Mouse (Mus musculus) thymus, adult 2 months (tissue): ENCODE results near the gene Pygm. TPM values are rescaled to one million over a fixed set of nuclear protein-coding genes. Genes with fewer than 3 reads are reported as not detected.

Experiments
- DNase-seq: peaks from one replicate; pipeline ENCODE4 v3.0.0; 2021
- H3K27ac ChIP-seq: fragments of 200-500 bp; 2 replicates; pipeline ENCODE4 v1.5.1; 2012; ENCODE audit warnings: low read length, control low read depth; ENCODE audit not compliant: control insufficient read depth, insufficient read depth
- H3K27me3 ChIP-seq: fragments of 200-500 bp; 2 replicates; pipeline ENCODE4 v1.6.1; 2012; ENCODE audit warnings: mild to moderate bottlenecking, low read length, moderate library complexity, mixed read lengths; ENCODE audit not compliant: control insufficient read depth, insufficient read depth
- H3K36me3 ChIP-seq: fragments of 200-500 bp; 2 replicates; pipeline ENCODE4 v1.6.1; 2012; ENCODE audit warnings: mild to moderate bottlenecking, low read length, moderate library complexity; ENCODE audit not compliant: control insufficient read depth, insufficient read depth
- H3K4me1 ChIP-seq: fragments of 200-500 bp; replicated peaks from 2 replicates; pipeline ENCODE4 v1.6.1; 2012; ENCODE audit warnings: low read length; ENCODE audit not compliant: control insufficient read depth, insufficient read depth
- H3K4me3 ChIP-seq: fragments of 200-500 bp; 2 replicates; pipeline ENCODE4 v1.5.1; 2012; ENCODE audit warnings: mild to moderate bottlenecking, low read length, control low read depth, moderate library complexity; ENCODE audit not compliant: control insufficient read depth, insufficient read depth
- CTCF ChIP-seq: fragments of 200-500 bp; IDR thresholded peaks from 2 replicates; pipeline ENCODE4 v1.5.1; 2012; ENCODE audit warnings: mild to moderate bottlenecking, control low read depth, low read length, moderate library complexity, borderline replicate concordance; ENCODE audit not compliant: control insufficient read depth, poor library complexity, insufficient read depth; ENCODE audit errors: extremely low read depth
- POLR2A ChIP-seq: fragments of 200-500 bp; IDR thresholded peaks from 2 replicates; pipeline ENCODE4 v1.6.1; 2012; ENCODE audit warnings: mild to moderate bottlenecking, low read length, control low read depth, moderate library complexity; ENCODE audit not compliant: control insufficient read depth, poor library complexity, insufficient read depth; ENCODE audit errors: extremely low read depth
- WGBS: fragments of 180-500 bp; shearing (Covaris S2); methylation state at CpG from one replicate; pipeline ENCODE4 v1.1.7; 2018; 5-methylcytosine and 5-hydroxymethylcytosine counted together
- polyA plus RNA-seq: library from polyadenylated mRNA; depleted of rRNA; stranded (reverse); fragments of >200 nt; gene quantifications from 2 replicates; pipeline ENCODE4 v1.2.3, GENCODE M21; 2012

Pygm gene
- polyA plus RNA-seq, 1 experiment, result 41.6 TPM

DNA sequence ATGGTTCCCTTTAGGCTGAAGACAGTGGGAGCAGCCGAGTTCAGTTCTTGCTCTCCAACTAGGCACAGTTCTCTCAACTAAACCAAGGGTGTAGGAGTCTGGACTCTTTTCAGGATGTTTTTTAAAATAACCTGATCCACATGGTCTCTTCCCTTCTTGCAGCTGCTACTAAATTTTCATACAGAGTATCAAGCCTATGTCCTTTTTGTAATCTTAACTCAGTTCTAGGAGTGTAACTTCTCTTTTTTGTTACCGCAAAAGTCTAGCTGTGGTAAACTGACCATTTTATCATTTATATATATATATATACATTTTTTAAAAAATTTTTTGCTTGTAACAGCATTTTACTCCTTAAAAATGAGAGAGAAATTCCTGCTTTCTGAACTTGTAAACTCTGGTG is 14.0 kb upstream of the Pygm start:
- WGBS, result 73% methylated on average over 2 of the region's 2 CpGs
- Histone ChIP-seq H3K4me1 (peaks cover 2% of the 10 kb centered on the region; the same call in 1 of the 2 replicates), H3K4me3 (no peak overlapping the region), H3K27me3 (no peaks in the 10 kb centered on the region), H3K27ac (no peak overlapping the region), H3K36me3 (peaks cover 99% of the 10 kb centered on the region)
- TF ChIP-seq POLR2A (no peak), CTCF (no peak)
- DNase-seq, result no peak

DNA sequence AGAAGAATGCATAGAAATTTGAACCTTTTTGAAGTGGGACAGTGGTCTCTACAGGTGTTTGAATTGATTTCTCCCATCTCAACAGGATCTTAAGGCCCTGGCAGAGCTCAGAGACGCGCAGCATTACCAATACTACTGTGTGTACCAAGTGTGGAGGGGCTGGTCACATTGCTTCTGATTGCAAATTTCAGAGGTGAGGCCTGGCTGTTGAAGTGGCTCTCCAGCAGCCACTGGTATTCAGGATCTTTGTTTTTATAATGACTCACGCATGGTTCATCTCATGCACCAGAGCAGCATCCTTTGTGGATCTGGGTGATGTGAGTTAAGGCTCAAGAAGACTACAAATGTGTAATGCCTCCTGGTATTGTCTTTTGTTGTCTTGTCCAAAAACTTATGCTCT is 11.8 kb upstream of the Pygm start:
- no peak for DNase-seq

DNA sequence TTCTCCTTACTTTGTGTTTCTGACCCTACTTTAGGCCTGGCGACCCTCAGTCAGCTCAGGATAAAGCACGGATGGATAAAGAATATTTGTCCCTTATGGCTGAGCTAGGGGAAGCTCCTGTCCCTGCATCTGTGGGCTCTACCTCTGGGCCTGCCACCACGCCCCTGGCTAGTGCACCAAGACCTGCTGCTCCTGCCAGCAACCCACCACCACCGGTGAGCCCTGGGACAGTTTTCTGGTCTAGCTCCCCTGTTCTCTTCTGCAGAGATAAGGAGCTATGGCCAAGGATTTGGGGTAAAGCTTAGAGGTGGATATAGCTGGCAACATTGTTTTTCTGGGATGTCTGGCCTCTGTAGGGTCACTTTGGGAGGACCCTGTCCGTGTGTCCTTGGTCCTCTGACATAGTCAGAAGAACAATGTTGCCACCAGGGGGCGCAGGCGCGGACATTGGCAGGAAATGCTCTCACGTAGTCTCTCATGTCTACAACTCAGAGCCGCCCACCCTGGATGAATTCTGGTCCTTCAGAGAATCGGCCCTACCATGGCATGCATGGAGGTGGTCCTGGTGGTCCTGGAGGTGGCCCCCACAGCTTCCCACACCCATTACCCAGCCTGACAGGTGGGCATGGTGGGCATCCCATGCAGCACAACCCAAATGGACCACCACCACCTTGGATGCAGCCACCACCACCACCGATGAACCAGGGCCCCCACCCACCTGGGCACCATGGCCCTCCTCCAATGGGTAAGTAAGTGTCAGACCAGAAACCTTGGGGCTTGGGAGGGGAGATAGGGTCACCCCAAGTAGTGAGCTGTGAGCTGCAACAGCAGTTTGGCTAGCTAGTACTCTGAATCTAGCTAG is 10.4 kb upstream of the Pygm start:
- no peak overlapping the region for H3K4me3 ChIP-seq
- H3K27me3 ChIP-seq, result no peaks in the 10 kb centered on the region
- peaks cover 96% of the 10 kb centered on the region for H3K36me3 ChIP-seq
- peak; percentile 83 for DNase-seq
- TF ChIP-seq POLR2A (no peak), CTCF (peak; percentile 85)
- no peak overlapping the region for H3K27ac ChIP-seq
- 54% methylated on average over 12 of the region's 12 CpGs for WGBS
- no peaks in the 10 kb centered on the region; the same call in 1 of the 2 replicates for H3K4me1 ChIP-seq

More for the DNA sequence above, 11.8 kb upstream of the Pygm start:
- 96% methylated on average over 3 of the region's 3 CpGs for whole genome bisulfite sequencing
- no peak overlapping the region for H3K27ac ChIP-seq
- no peaks in the 10 kb centered on the region; the same call in 1 of the 2 replicates for H3K4me1 ChIP-seq
- no peak for TF ChIP-seq CTCF
- no peak for TF ChIP-seq POLR2A
- H3K36me3 ChIP-seq, result peaks cover 100% of the 10 kb centered on the region
- no peaks in the 10 kb centered on the region for H3K27me3 ChIP-seq
- H3K4me3 ChIP-seq, result no peak overlapping the region

DNA sequence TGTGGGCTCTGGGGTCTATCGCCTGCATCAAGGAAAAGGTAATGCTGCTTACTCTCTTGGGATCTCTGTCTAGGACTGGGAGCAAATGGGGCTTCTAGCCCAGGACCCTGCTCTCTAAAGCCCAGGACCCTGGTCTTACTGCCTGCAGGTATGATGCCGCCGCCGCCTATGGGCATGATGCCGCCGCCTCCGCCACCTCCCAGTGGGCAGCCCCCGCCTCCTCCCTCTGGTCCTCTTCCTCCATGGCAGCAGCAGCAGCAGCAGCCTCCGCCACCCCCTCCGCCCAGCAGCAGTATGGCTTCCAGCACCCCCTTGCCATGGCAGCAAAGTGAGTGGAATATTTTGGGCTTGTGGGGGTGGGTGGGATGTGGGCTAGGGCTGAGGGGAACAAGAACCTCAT is 9.6 kb upstream of the Pygm start:
- no peak overlapping the region for H3K27ac ChIP-seq
- peaks cover 88% of the 10 kb centered on the region for H3K36me3 ChIP-seq
- no peaks in the 10 kb centered on the region for H3K27me3 ChIP-seq
- no peak for DNase-seq
- no peak for TF ChIP-seq CTCF
- no peak for TF ChIP-seq POLR2A
- no peaks in the 10 kb centered on the region; the same call in 1 of the 2 replicates for H3K4me1 ChIP-seq
- H3K4me3 ChIP-seq, result no peak overlapping the region
- WGBS, result over 99% methylated on average over 10 of the region's 10 CpGs

DNA sequence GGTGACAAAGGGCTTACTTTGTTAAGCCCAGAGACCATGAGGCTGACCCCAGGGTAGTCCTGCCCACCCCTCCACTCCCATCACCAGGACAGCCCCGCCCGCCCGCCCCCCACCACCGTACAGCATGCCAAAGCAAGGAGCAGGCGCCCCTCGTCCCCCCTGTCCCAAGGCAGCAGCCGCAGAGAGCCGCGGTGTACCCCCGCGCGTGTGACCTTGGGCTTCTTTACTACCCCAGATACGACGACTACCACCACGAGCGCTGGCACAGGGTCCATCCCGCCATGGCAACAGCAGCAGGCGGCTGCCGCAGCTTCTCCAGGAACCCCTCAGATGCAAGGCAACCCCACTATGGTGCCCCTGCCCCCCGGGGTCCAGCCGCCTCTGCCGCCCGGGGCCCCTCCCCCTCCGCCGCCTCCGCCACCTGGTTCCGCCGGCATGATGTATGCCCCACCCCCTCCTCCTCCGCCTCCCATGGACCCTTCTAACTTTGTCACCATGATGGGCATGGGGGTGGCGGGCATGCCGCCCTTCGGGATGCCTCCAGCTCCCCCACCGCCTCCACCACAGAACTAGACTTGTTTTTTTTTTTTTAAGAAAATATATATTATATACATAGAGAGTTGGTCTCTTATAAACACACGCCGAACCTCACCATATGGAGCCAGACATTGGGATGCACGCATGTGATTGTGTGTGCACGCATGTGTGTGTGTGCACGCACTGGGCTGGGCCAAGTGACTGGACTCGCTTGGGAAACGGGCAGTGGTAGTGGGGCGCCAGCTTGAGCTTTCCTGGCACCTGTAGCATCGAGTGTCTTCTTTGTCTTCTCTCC is 8.6 kb upstream of the Pygm start:
- 97% methylated on average over 42 of the region's 42 CpGs for WGBS
- no peak for DNase-seq
- Histone ChIP-seq H3K27me3 (no peaks in the 10 kb centered on the region), H3K4me1 (no peaks in the 10 kb centered on the region; the same call in 1 of the 2 replicates), H3K4me3 (no peak overlapping the region), H3K36me3 (peaks cover 80% of the 10 kb centered on the region), H3K27ac (no peak overlapping the region)
- no peak for TF ChIP-seq POLR2A
- no peak for TF ChIP-seq CTCF

DNA sequence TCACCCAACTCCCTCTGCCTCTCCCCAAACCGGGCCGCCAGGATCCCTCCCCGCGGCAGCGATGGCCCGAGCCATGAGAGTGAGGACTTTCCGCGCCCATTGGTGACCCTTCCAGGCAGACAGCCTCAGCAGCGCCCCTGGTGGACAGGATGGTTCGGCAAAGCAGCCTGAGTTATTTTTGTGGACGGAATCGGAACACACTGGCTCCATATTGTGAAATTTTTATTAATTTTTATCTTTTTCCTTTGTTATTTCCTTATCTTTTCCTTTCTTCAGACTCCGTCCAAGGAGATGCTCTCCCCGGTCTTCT is 8.0 kb upstream of the Pygm start:
- Histone ChIP-seq H3K4me1 (no peaks in the 10 kb centered on the region; the same call in 1 of the 2 replicates), H3K4me3 (no peak overlapping the region), H3K27me3 (no peaks in the 10 kb centered on the region), H3K27ac (no peak overlapping the region), H3K36me3 (peaks cover 75% of the 10 kb centered on the region)
- DNase-seq, result no peak
- TF ChIP-seq POLR2A (no peak), CTCF (peak; percentile 63; the same call in 1 of the 2 replicates)
- 93% methylated on average over 14 of the region's 14 CpGs for WGBS
